ENCODE assay signal across 8 mouse cellular contexts in genomic region chr1:167001844-167002485, GRCm38 (mm10). TPM values are rescaled to one million over a fixed set of nuclear protein-coding genes. Genes with fewer than 3 reads are reported as not detected.
DNase-seq lines count a peak whose midpoint lies in the region; ATAC-seq and TF ChIP-seq lines count a peak whose summit lies in the region.

No protein-coding gene starts in this region.

- H3K36me3 ChIP-seq in spleen, adult 2 months (ENCODE audit: control insufficient read depth, insufficient read depth, low read length) = no peaks in the 10 kb centered on the region
- H3K36me3 ChIP-seq in forebrain, embryonic 15.5 days = no peaks in the 10 kb centered on the region
- H3K36me3 ChIP-seq in intestine, embryonic 15.5 days = no peaks in the 10 kb centered on the region
- H3K36me3 ChIP-seq in midbrain, embryonic 10.5 days = no peaks in the 10 kb centered on the region
- H3K36me3 ChIP-seq in stomach, embryonic 16.5 days (ENCODE audit: control insufficient read depth, insufficient read depth, low read length) = no peaks in the 10 kb centered on the region

- no peaks in the 10 kb centered on the region for H3K9me3 ChIP-seq in forebrain, embryonic 15.5 days
- no peaks in the 10 kb centered on the region for H3K9me3 ChIP-seq in intestine, embryonic 15.5 days
- H3K9me3 ChIP-seq in midbrain, embryonic 10.5 days (replicated peaks) = no peaks in the 10 kb centered on the region
- H3K9me3 ChIP-seq in stomach, embryonic 16.5 days (replicated peaks; ENCODE audit: control insufficient read depth, low read length) = no peaks in the 10 kb centered on the region

- H3K27me3 ChIP-seq in spleen, adult 2 months (ENCODE audit: control insufficient read depth, insufficient read depth, low read length) = peaks cover 11% of the 10 kb centered on the region; the same call in 1 of the 2 replicates
- H3K27me3 ChIP-seq in forebrain, embryonic 15.5 days = no peaks in the 10 kb centered on the region
- peaks cover 30% of the 10 kb centered on the region for H3K27me3 ChIP-seq in intestine, embryonic 15.5 days (replicated peaks)
- peaks cover 39% of the 10 kb centered on the region for H3K27me3 ChIP-seq in midbrain, embryonic 10.5 days (ENCODE audit: low read depth, poor library complexity, severe bottlenecking)
- H3K27me3 ChIP-seq in stomach, embryonic 16.5 days (ENCODE audit: control insufficient read depth, insufficient read depth, low read length) = peaks cover 26% of the 10 kb centered on the region

- peak; percentile 7 for ATAC-seq in forebrain, embryonic 15.5 days (replicated peaks)
- ATAC-seq in intestine, embryonic 15.5 days = no peak
- no peak for ATAC-seq in stomach, embryonic 16.5 days (ENCODE audit: insufficient read depth, low FRiP score)

- 3% methylated on average over 30 of the region's 30 CpGs for WGBS in spleen, adult 2 months
- WGBS in forebrain, embryonic 15.5 days = under 1% methylated on average over 30 of the region's 30 CpGs
- WGBS in intestine, embryonic 15.5 days = under 1% methylated on average over 30 of the region's 30 CpGs
- WGBS in midbrain, embryonic 10.5 days = under 1% methylated on average over 30 of the region's 30 CpGs
- WGBS in stomach, embryonic 16.5 days = 2% methylated on average over 30 of the region's 30 CpGs

- TF ChIP-seq CTCF in spleen, adult 2 months (IDR thresholded peaks at IDR 0.05; ENCODE audit: extremely low read depth, insufficient read depth, insufficient read length, insufficient replicate concordance) = no peak

- peak overlapping the region; percentile 87 for H3K4me2 ChIP-seq in forebrain, embryonic 15.5 days (replicated peaks)
- H3K4me2 ChIP-seq in intestine, embryonic 15.5 days (replicated peaks) = peak overlapping the region; percentile 97
- H3K4me2 ChIP-seq in stomach, embryonic 16.5 days (ENCODE audit: low read depth, low read length) = peak overlapping the region; percentile 87

- H3K4me1 ChIP-seq in spleen, adult 2 months (ENCODE audit: control insufficient read depth, insufficient read depth, insufficient read length) = peaks cover 6% of the 10 kb centered on the region; the same call in 1 of the 2 replicates
- H3K4me1 ChIP-seq in forebrain, embryonic 15.5 days = peaks cover 28% of the 10 kb centered on the region
- peaks cover 5% of the 10 kb centered on the region; the same call in 1 of the 2 replicates for H3K4me1 ChIP-seq in intestine, embryonic 15.5 days (replicated peaks)
- H3K4me1 ChIP-seq in midbrain, embryonic 10.5 days = peaks cover 30% of the 10 kb centered on the region
- H3K4me1 ChIP-seq in stomach, embryonic 16.5 days (ENCODE audit: control insufficient read depth, insufficient read depth, low read length) = peaks cover 5% of the 10 kb centered on the region; the same call in 1 of the 2 replicates

- DNase-seq in spleen, adult 2 months (ENCODE audit: low read depth in 1 of 2, low spot score in 2 of 2) = no peak
- no peak for DNase-seq in spleen, postnatal 4 days (ENCODE audit: low spot score in 2 of 2)
- peak; percentile 40 for DNase-seq in cerebellum, adult 11-12 months
- DNase-seq in midbrain, embryonic 10.5 days (ENCODE audit: low spot score) = peak; percentile 42
- no peak for DNase-seq in layer of hippocampus, postnatal 25 days (ENCODE audit: extremely low spot score in 1 of 2, low spot score in 1 of 2)

- no peak for TF ChIP-seq POLR2A in spleen, adult 2 months (IDR thresholded peaks at IDR 0.05; ENCODE audit: low read depth, low read length)

- peak overlapping the region; percentile 92 for H3K9ac ChIP-seq in forebrain, embryonic 15.5 days (replicated peaks)
- H3K9ac ChIP-seq in intestine, embryonic 15.5 days = peak overlapping the region; percentile 66; the same call in 1 of the 2 replicates
- peak overlapping the region; percentile 81; the same call in 1 of the 2 replicates for H3K9ac ChIP-seq in stomach, embryonic 16.5 days (ENCODE audit: low read length)

- peak overlapping the region; percentile 77 for H3K4me3 ChIP-seq in spleen, adult 2 months (ENCODE audit: extremely low read depth, insufficient read depth, insufficient read length)
- H3K4me3 ChIP-seq in forebrain, embryonic 15.5 days = peak overlapping the region; percentile 66
- peak overlapping the region; percentile 70 for H3K4me3 ChIP-seq in intestine, embryonic 15.5 days (replicated peaks)
- peak overlapping the region; percentile 87 for H3K4me3 ChIP-seq in midbrain, embryonic 10.5 days
- H3K4me3 ChIP-seq in stomach, embryonic 16.5 days (replicated peaks; ENCODE audit: low read length) = peak overlapping the region; percentile 77

- no peak overlapping the region for H3K27ac ChIP-seq in spleen, adult 2 months (ENCODE audit: insufficient read depth, low read length)
- H3K27ac ChIP-seq in forebrain, embryonic 15.5 days (replicated peaks) = peak overlapping the region; percentile 93
- no peak overlapping the region for H3K27ac ChIP-seq in intestine, embryonic 15.5 days
- peak overlapping the region; percentile 93 for H3K27ac ChIP-seq in midbrain, embryonic 10.5 days (replicated peaks)
- H3K27ac ChIP-seq in stomach, embryonic 16.5 days (ENCODE audit: low read length) = no peak overlapping the region

RNA-seq across cellular contexts. Expression of gene Fam78b, which starts 0.7 kb away (rescaled TPM):
- polyA plus RNA-seq in spleen, adult 2 months (2012; rRNA removed) = 0.72 and 1.0 TPM in 2 replicates
- polyA plus RNA-seq in forebrain, embryonic 15.5 days (2015; fragmentation: Nextera tagmentation; extraction: Ambion mirVana) = 7.6 and 10.1 TPM in 2 replicates
- 1.2 and 1.5 TPM in 2 replicates for polyA plus RNA-seq in intestine, embryonic 15.5 days (2015; fragmentation: Nextera tagmentation; extraction: Ambion mirVana)
- 1.7 and 2.4 TPM in 2 replicates for polyA plus RNA-seq in midbrain, embryonic 10.5 days (2016; fragmentation: Nextera tagmentation; extraction: Ambion mirVana)
- polyA plus RNA-seq in stomach, embryonic 16.5 days (2015; fragmentation: Nextera tagmentation; extraction: Ambion mirVana) = 0.39 and 0.45 TPM in 2 replicates
- total RNA-seq in layer of hippocampus, postnatal 25 days (2021) = 10 to 100 TPM; 24.6 to 27.9 TPM

Comparison
In these comparisons a context has a peak if more than half of its experiments do, and no peak if none do; other contexts are left out.
1. DNase-seq: peak in cerebellum, adult 11-12 months (single experiment) and midbrain, embryonic 10.5 days (single experiment); none in spleen, adult 2 months (0 of 2), spleen, postnatal 4 days (0 of 2) and layer of hippocampus, postnatal 25 days (0 of 2).
2. H3K27ac ChIP-seq: peak in forebrain, embryonic 15.5 days (single experiment) and midbrain, embryonic 10.5 days (single experiment); none in spleen, adult 2 months (single experiment), intestine, embryonic 15.5 days (single experiment) and stomach, embryonic 16.5 days (single experiment).
3. Peak in every context shown above with its lines, with median percentiles within 50 percentile points of each other: H3K4me3 ChIP-seq, H3K4me2 ChIP-seq and H3K9ac ChIP-seq.